Mouse (Mus musculus): Measurements from ENCODE around the gene Tpst1. TPM values are rescaled to one million over a fixed set of nuclear protein-coding genes. Genes with fewer than 3 reads are reported as not detected.
A peak's percentile ranks its signal among the peaks of the same experiment; 100 is the strongest.

Gene Tpst1
- total and polyA plus RNA-seq, 3 experiments = 0.22 TPM; not detected in 2

GRCm38 (mm10) chr5:130163670-130164069 lies 90.5 kb downstream of the Tpst1 start:
- Histone ChIP-seq H3K36me3 (replicated peaks) (no peaks in the 10 kb centered on the region), H3K9me3 (replicated peaks) (peaks cover 5% of the 10 kb centered on the region), H3K4me3 (ENCODE audit: low read depth, low read length) (no peak overlapping the region), H3K27me3 (ENCODE audit: insufficient read depth, low read length) (no peaks in the 10 kb centered on the region), H3K4me1 (ENCODE audit: insufficient read depth, low read depth, low read length) (peaks cover 37% of the 10 kb centered on the region)
- peak; percentile 42 for DNase-seq (ENCODE audit: low spot score)
- ATAC-seq (ENCODE audit: extremely low read depth, insufficient number of reproducible peaks, low FRiP score, poor library complexity, severe bottlenecking) = peak; percentile 45
- no peak for TF ChIP-seq TAL1 (conservative IDR thresholded peaks at IDR 0.05; ENCODE audit: low read depth, low read length)
- peak; percentile 67 for TF ChIP-seq CTCF (IDR thresholded peaks at IDR 0.05; ENCODE audit: low read depth, low read length)
- no peak for TF ChIP-seq POLR2AphosphoS5 (IDR thresholded peaks at IDR 0.05; ENCODE audit: insufficient replicate concordance, low read depth, low read length)

- DNase-seq (ENCODE audit: low spot score) (no peak), ATAC-seq (ENCODE audit: extremely low read depth, insufficient number of reproducible peaks, low FRiP score, poor library complexity, severe bottlenecking) (peak; percentile 49)
- TF ChIP-seq POLR2AphosphoS5 (IDR thresholded peaks at IDR 0.05; ENCODE audit: insufficient replicate concordance, low read depth, low read length) = no peak
- no peak for TF ChIP-seq TAL1 (conservative IDR thresholded peaks at IDR 0.05; ENCODE audit: low read depth, low read length)
- TF ChIP-seq GATA2 (IDR thresholded peaks at IDR 0.05; ENCODE audit: borderline replicate concordance, low read depth, low read length) = no peak
- TF ChIP-seq GATA1 (IDR thresholded peaks at IDR 0.05; ENCODE audit: borderline replicate concordance, low read length) = no peak
- no peak for TF ChIP-seq CTCF (IDR thresholded peaks at IDR 0.05; ENCODE audit: low read depth, low read length)
- Histone ChIP-seq H3K27me3 (ENCODE audit: insufficient read depth, low read length) (no peaks in the 10 kb centered on the region), H3K4me3 (ENCODE audit: low read depth, low read length) (no peak overlapping the region), H3K4me1 (ENCODE audit: insufficient read depth, low read depth, low read length) (peaks cover 43% of the 10 kb centered on the region), H3K36me3 (replicated peaks) (no peaks in the 10 kb centered on the region), H3K9me3 (replicated peaks) (peaks cover 5% of the 10 kb centered on the region)
Measured at GRCm38 (mm10) chr5:130165213-130165612, 92.1 kb downstream of the Tpst1 start.

DNA sequence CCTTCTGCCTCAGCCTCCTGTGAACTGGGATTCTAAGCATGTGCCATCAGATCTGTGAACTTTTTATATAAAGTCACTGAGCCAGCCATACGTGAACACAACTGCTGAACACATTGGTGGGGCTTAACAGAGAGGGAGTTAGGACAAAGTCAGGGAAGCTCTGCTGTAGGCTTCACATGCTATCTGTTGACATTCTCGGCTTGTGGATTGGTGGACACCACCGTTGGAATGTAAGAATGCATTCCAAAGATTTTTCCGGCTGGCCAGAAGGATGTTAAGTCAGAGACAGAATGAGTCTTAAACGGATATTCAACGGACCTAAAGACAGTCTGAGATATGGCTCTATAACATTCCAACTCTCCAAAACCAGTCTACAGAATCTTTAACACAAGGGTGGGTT lies 96.0 kb downstream of the Tpst1 start:
- H3K36me3 ChIP-seq (replicated peaks) = peaks cover 3% of the 10 kb centered on the region
- no peak for DNase-seq (ENCODE audit: low spot score)
- ATAC-seq (ENCODE audit: extremely low read depth, insufficient number of reproducible peaks, low FRiP score, poor library complexity, severe bottlenecking) = no peak
- H3K27me3 ChIP-seq (ENCODE audit: insufficient read depth, low read length) = no peaks in the 10 kb centered on the region
- H3K4me1 ChIP-seq (ENCODE audit: insufficient read depth, low read depth, low read length) = peaks cover 59% of the 10 kb centered on the region
- H3K9me3 ChIP-seq (replicated peaks) = peaks cover 5% of the 10 kb centered on the region
- H3K4me3 ChIP-seq (ENCODE audit: low read depth, low read length) = no peak overlapping the region
- TF ChIP-seq GATA1 (IDR thresholded peaks at IDR 0.05; ENCODE audit: borderline replicate concordance, low read length) (no peak), CTCF (IDR thresholded peaks at IDR 0.05; ENCODE audit: low read depth, low read length) (no peak), POLR2AphosphoS5 (IDR thresholded peaks at IDR 0.05; ENCODE audit: insufficient replicate concordance, low read depth, low read length) (no peak), GATA2 (IDR thresholded peaks at IDR 0.05; ENCODE audit: borderline replicate concordance, low read depth, low read length) (no peak), TAL1 (conservative IDR thresholded peaks at IDR 0.05; ENCODE audit: low read depth, low read length) (no peak)

- peak; percentile 85 for ATAC-seq (ENCODE audit: extremely low read depth, insufficient number of reproducible peaks, low FRiP score, poor library complexity, severe bottlenecking)
Measured at GRCm38 (mm10) chr5:130170666-130171422, 97.7 kb downstream of the Tpst1 start.

GRCm38 (mm10) chr5:130171423-130171954 lies 98.4 kb downstream of the Tpst1 start, which contains the start of gene Rabgef1:
Rabgef1 (plus strand) TSS chr5:130171798.
- H3K9me3 ChIP-seq (replicated peaks) = peaks cover 5% of the 10 kb centered on the region
- peak; percentile 83 for DNase-seq (ENCODE audit: low spot score)
- H3K27me3 ChIP-seq (ENCODE audit: insufficient read depth, low read length) = no peaks in the 10 kb centered on the region
- H3K4me1 ChIP-seq (ENCODE audit: insufficient read depth, low read depth, low read length) = peaks cover 62% of the 10 kb centered on the region
- peaks cover 21% of the 10 kb centered on the region for H3K36me3 ChIP-seq (replicated peaks)
- TF ChIP-seq TAL1 (conservative IDR thresholded peaks at IDR 0.05; ENCODE audit: low read depth, low read length) (no peak), CTCF (IDR thresholded peaks at IDR 0.05; ENCODE audit: low read depth, low read length) (no peak), POLR2AphosphoS5 (IDR thresholded peaks at IDR 0.05; ENCODE audit: insufficient replicate concordance, low read depth, low read length) (no peak), GATA2 (IDR thresholded peaks at IDR 0.05; ENCODE audit: borderline replicate concordance, low read depth, low read length) (no peak), GATA1 (IDR thresholded peaks at IDR 0.05; ENCODE audit: borderline replicate concordance, low read length) (no peak)
- H3K4me3 ChIP-seq (ENCODE audit: low read depth, low read length) = peak within 1 kb of the TSS; percentile 88
- peak; percentile 81 for ATAC-seq (ENCODE audit: extremely low read depth, insufficient number of reproducible peaks, low FRiP score, poor library complexity, severe bottlenecking)

More at GRCm38 (mm10) chr5:130170666-130171422, 97.7 kb downstream of the Tpst1 start:
- Histone ChIP-seq H3K36me3 (replicated peaks) (peaks cover 15% of the 10 kb centered on the region), H3K4me3 (ENCODE audit: low read depth, low read length) (peak overlapping the region; percentile 88), H3K4me1 (ENCODE audit: insufficient read depth, low read depth, low read length) (peaks cover 60% of the 10 kb centered on the region), H3K27me3 (ENCODE audit: insufficient read depth, low read length) (no peaks in the 10 kb centered on the region), H3K9me3 (replicated peaks) (peaks cover 5% of the 10 kb centered on the region)
- TF ChIP-seq GATA2 (IDR thresholded peaks at IDR 0.05; ENCODE audit: borderline replicate concordance, low read depth, low read length) (no peak), POLR2AphosphoS5 (IDR thresholded peaks at IDR 0.05; ENCODE audit: insufficient replicate concordance, low read depth, low read length) (no peak), CTCF (IDR thresholded peaks at IDR 0.05; ENCODE audit: low read depth, low read length) (no peak), TAL1 (conservative IDR thresholded peaks at IDR 0.05; ENCODE audit: low read depth, low read length) (peak; percentile 93)
- DNase-seq (ENCODE audit: low spot score) = peak; percentile 80

GRCm38 (mm10) chr5:130171956-130172601 lies 99.0 kb downstream of the Tpst1 start:
- Histone ChIP-seq H3K36me3 (replicated peaks) (peaks cover 21% of the 10 kb centered on the region), H3K4me3 (ENCODE audit: low read depth, low read length) (peak overlapping the region; percentile 88), H3K4me1 (ENCODE audit: insufficient read depth, low read depth, low read length) (peaks cover 62% of the 10 kb centered on the region), H3K9me3 (replicated peaks) (peaks cover 5% of the 10 kb centered on the region), H3K27me3 (ENCODE audit: insufficient read depth, low read length) (no peaks in the 10 kb centered on the region)
- peak; percentile 60 for DNase-seq (ENCODE audit: low spot score)
- TF ChIP-seq GATA2 (IDR thresholded peaks at IDR 0.05; ENCODE audit: borderline replicate concordance, low read depth, low read length) (no peak), GATA1 (IDR thresholded peaks at IDR 0.05; ENCODE audit: borderline replicate concordance, low read length) (no peak), TAL1 (conservative IDR thresholded peaks at IDR 0.05; ENCODE audit: low read depth, low read length) (no peak), CTCF (IDR thresholded peaks at IDR 0.05; ENCODE audit: low read depth, low read length) (no peak), POLR2AphosphoS5 (IDR thresholded peaks at IDR 0.05; ENCODE audit: insufficient replicate concordance, low read depth, low read length) (no peak)
- no peak for ATAC-seq (ENCODE audit: extremely low read depth, insufficient number of reproducible peaks, low FRiP score, poor library complexity, severe bottlenecking)

Data from G1E (cell line).